Mouse (Mus musculus) gastrocnemius, adult 8-10 months (tissue): Measurements from ENCODE around the gene Mageb5. TPM values are rescaled to one million over a fixed set of nuclear protein-coding genes. Genes with fewer than 3 reads are reported as not detected.
"Not testable (repeated sequence)": the region's sequence is repeated elsewhere in the genome, so short reads cannot be mapped to it uniquely, and the experiment has no call there.

Experiments used
- DNase-seq, 2 experiments: peaks; one replicate each; pipeline ENCODE4 v3.0.0; 2022; ENCODE audit warnings: low spot score in 2 of 2
- total RNA-seq, 4 experiments: library from RNA; stranded (reverse); gene quantifications; 2 replicates each; pipeline ENCODE4 v1.2.4; 2022

Mageb5 gene
- not detected for total RNA-seq

DNA sequence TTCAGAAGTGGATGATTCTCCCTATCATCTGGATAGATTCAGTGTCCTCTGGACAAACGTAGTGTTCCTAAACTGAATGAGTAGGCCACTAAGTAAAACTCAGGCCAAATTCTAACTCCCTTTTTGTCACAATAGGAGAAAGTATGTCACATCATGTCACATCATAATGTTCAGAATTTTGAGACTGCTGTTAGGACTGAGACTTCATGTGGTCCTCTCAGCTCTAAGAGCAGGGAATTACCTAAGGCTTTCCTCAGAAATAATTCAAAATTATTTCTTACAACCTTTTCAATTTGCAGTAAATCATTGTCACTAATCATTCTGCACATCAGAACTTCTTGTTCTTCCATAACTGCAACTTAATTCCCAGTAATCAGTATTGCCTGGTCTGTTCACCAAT lies at the start of gene Mageb5:
Gene Mageb5 (minus strand): TSS at position 101 of the 400 bp plus-strand sequence.
- not testable (repeated sequence) for DNase-seq

- not testable (repeated sequence) for DNase-seq
Observed at GRCm38 (mm10) chrX:91759591-91760226, 23.1 kb downstream of the Mageb5 start.

Other genes starting within 250 kb of the Mageb5 start
- gene 1700084M14Rik, start 207.1 kb downstream of the Mageb5 start, total RNA-seq, result not detected
- not detected for gene Gm14781, start 150.8 kb downstream of the Mageb5 start, total RNA-seq
- not detected for gene Mageb1, start 233.3 kb upstream of the Mageb5 start, total RNA-seq